Mouse (Mus musculus) layer of hippocampus, adult 2 months (tissue): ENCODE data around the gene Polrmt. TPM values are rescaled to one million over a fixed set of nuclear protein-coding genes. Genes with fewer than 3 reads are reported as not detected.
A peak's percentile ranks its signal among the peaks of the same experiment; 100 is the strongest.

Experiments
- DNase-seq, 2 experiments: peaks; one replicate each; pipeline ENCODE4 v3.0.0; 2022; ENCODE audit warnings: low spot score in 2 of 2
- H3K27ac ChIP-seq: fragments of 200-600 bp; 2 replicates; pipeline ENCODE4 v1.8.1; 2022
- H3K4me3 ChIP-seq: fragments of 200-600 bp; 2 replicates; pipeline ENCODE4 v1.8.1; 2022; ENCODE audit warnings: mild to moderate bottlenecking
- CTCF ChIP-seq: fragments of 200-600 bp; conservative IDR thresholded peaks from 2 replicates; pipeline ENCODE4 v1.8.1; 2022; ENCODE audit warnings: antibody characterized with exemption, mild to moderate bottlenecking, moderate library complexity
- long read RNA-seq, 2 experiments: library from polyadenylated mRNA; stranded (forward); transcript quantifications; one replicate each; pipeline ENCODE4 v2.0.0; 2021; ENCODE audit warnings: borderline mapping rate in 2 of 2
- total RNA-seq, 2 experiments: library from RNA; stranded (reverse); gene quantifications; 2 replicates each; pipeline ENCODE4 v1.2.3; 2021

The Polrmt gene
- 10 to 100 TPM; 44.5 to 50.6 TPM for total RNA-seq
- long read RNA-seq, experiment 1, transcript Polrmt-201 (21 exons, 3,755 nt), result major isoform, 14 of 32 reads
- long read RNA-seq, experiment 1, partial matches to known transcripts, result 11 of 32 reads
- long read RNA-seq, experiment 1, other reads (novel, unspliced or antisense), result 7 of 32 reads
- long read RNA-seq, experiment 2, transcript Polrmt-201 (21 exons, 3,755 nt), result major isoform, 24 of 46 reads
- long read RNA-seq, experiment 2, partial matches to known transcripts, result 13 of 46 reads
- long read RNA-seq, experiment 2, other reads (novel, unspliced or antisense), result 6 of 46 reads

DNA sequence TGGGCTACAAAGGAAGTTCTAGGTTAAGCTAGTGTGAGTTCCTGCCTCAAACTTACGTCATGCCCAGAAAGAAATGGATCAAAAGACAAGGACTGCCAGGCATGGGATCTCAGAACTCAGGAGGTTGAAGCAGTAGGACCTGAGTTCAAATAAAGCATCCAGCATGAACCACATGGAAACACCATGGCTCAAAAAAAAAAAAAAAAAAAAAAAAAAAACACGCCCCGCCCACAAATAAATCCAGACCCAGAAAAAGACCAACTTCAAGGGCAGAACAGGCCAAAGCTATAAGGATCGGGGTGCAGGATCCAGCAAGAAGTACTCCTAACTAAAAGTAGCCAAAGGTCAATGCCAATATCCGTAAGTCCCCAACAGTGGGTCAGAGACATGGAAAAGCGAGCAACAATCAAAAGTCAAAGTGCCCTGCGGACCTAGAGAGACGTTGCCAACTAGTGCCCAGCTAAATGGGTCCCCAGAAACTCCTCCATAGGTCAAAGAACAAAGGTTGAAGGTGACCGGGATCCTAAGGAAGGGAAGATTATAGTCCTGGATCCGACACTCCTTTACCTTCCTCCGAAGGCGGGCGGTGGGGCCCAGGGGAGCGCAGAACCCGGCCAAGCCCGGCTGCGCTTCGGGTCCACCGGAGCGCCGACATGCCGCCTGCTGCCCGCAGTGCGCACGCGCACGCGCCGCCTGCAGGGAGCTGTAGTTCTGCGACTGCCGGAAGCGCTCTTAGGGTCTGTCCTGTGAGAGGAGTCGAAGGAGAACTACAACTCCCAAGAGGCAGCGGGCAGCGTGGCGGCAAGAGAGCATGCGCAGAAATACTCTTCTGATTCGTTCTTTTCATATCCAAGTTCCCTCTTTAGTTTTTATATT, at the start of gene Polrmt:
Gene Polrmt (minus strand): TSS at position 684 of the 876 bp plus-strand sequence.
- TF ChIP-seq CTCF, result peak; percentile 77
- Histone ChIP-seq H3K27ac (peak within 1 kb of the TSS; percentile 86), H3K4me3 (peak within 1 kb of the TSS; percentile 82)
- peak; percentile 95 to 98 for DNase-seq

DNA sequence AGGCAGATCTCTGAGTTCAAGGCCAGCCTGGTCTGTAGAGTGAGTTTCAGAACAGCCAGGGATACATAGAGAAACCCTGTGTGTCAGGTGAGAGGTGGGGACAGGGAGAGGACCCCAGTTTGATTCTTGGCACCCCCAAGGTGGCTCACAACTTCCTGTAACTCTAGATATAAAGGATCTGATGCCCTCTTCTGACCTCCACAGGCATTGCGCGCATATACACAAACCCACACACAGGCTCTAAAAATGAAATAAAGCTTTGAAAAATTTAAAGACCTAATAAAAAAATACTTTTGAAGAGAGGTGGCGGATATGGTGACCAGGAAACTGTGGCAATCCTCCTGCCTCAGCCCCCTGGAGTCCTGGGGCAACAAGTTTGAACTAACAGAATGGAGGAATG, 49.5 kb upstream of the Polrmt start:
- peak; percentile 65 for TF ChIP-seq CTCF
- Histone ChIP-seq H3K4me3 (no peak overlapping the region), H3K27ac (no peak overlapping the region; the same call in 1 of the 2 replicates)
- no peak for DNase-seq

DNA sequence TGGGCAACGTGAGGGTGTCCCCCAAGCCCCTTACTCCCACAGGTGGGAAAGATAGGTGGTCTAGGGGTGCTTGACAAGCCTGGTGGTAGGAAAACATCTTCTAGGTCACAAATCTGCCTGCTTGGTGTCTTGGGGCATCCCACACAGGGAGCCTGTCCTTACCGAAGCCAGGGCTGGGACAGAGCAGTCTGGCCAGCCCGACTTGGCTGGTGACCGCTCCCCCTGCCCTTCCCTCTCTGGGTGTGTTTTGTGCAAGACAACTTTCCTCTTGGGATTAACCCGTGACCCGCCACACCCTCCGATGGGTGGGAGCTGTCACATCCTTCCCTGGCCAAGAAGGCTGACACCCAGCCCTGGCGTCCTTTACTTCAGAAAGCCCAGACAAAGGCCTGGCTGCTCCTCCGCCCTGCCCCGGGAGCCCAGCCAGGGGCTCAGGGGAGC, 48.1 kb upstream of the Polrmt start:
- DNase-seq, result no peak
- peak overlapping the region; percentile 99 for H3K27ac ChIP-seq
- peak overlapping the region; percentile 66 for H3K4me3 ChIP-seq
- TF ChIP-seq CTCF, result no peak

DNA sequence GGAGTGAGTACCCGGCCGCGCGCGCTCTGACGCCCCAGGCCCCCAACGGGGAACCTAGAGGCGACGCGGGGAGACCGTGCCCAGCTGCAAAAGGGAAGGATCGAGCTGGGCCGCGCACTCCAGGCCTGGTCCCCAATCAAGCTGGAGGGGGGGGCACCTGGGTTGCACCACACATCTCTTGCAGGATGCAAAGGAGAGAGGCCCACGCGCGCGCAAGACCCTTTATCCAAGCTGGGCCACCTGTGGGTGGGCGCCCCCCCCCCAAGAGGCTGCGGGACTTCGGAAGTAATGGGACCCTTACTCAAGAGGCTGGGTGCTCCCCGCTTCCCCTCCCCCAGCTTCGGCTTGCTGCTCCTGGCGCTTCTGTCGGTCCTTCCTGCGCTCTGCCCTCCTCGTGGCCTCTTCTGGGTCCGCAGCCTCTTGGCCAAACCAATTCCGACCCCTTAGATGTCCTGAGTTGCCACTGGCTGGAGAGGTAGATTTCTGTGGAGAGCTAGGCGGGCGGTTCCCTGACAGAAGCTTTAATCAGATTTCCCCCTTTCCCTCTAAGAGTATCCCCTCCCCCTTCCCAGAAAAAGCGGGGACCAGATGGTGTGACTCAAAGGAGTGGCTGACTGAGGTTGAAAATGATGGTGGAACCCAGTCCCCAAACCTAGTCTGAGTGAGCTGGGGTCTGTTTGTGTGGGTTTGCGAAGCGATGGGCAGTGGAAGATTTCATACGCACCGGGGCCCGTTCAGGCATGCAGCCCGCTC, 47.5 kb upstream of the Polrmt start:
- DNase-seq, result peak; percentile 78
- H3K27ac ChIP-seq, result peak overlapping the region; percentile 99
- peak overlapping the region; percentile 66 for H3K4me3 ChIP-seq
- TF ChIP-seq CTCF, result no peak

DNA sequence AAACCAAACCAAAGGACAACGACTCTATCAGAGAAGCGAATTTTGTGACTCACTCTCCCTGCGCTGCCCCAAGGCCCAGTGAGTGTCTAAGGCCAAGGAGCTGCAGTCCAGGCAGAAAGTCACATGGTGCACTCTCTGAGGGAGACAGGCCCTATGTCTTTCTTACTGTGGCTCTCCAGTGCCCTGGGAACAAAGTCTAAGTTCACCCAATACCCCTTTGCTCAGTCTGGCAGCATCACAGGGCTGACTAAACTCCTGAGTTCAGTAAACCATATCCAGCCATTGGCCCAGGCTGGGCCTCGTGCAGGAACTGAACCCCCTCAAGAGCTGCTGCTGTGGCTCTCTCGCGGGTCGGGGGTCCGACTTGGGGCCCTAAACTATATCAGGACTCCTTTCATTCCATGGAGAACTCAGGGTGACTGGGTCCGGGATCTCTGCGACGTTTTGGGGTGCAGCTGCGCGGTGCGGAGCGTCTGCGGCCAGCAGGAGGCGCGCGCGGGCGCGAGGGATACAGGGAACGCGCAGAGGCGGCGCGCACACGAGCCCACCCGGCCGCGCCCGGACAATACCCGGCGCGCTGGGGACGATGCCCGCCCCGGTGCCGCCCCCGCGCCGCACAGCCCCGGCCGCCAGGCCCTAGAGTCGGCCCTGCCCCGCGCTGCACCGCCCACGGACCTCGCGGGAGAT, 46.8 kb upstream of the Polrmt start, which contains the start of gene Palm:
Gene Palm (plus strand): TSS at position 522 of the 687 bp plus-strand sequence.
- peak; percentile 71 to 88 for DNase-seq
- H3K27ac ChIP-seq, result peak within 1 kb of the TSS; percentile 99
- H3K4me3 ChIP-seq, result peak within 1 kb of the TSS; percentile 66
- TF ChIP-seq CTCF, result peak; percentile 91

DNA sequence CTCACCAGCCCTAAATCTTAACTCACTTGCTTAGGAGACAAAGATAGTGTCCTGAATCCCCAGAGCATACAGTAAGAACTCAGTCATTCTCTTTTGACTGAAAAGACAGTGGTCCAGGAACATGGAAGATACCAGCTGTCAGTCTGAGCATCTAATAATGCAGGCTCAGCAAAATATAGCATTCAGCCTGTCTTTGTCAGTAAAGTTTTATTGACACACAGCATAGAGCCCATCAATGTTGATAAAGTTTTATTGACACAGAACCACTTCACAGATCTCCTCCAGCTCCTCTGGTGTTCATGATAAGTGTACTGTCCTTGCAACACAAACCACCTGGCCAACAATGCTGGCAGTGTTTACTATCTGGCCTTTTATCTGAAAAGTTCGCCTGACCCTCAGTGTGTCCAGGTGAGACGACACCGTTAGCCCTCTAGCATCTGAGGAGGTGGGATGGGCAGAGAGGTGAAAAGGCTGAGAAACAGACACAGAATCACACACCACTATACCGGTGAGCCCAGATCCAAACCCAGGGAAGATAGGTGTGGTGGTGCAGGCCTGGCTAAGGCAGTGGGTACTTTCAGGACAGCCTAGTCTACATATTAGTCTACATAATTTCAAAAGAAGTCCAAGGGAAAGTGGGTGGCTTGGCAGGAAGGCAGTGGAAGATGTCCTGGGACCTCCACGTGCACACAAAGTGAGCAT, 46.1 kb upstream of the Polrmt start:
- H3K27ac ChIP-seq, result peak overlapping the region; percentile 99
- no peak for TF ChIP-seq CTCF
- no peak for DNase-seq
- H3K4me3 ChIP-seq, result peak overlapping the region; percentile 66; the same call in 1 of the 2 replicates

DNA sequence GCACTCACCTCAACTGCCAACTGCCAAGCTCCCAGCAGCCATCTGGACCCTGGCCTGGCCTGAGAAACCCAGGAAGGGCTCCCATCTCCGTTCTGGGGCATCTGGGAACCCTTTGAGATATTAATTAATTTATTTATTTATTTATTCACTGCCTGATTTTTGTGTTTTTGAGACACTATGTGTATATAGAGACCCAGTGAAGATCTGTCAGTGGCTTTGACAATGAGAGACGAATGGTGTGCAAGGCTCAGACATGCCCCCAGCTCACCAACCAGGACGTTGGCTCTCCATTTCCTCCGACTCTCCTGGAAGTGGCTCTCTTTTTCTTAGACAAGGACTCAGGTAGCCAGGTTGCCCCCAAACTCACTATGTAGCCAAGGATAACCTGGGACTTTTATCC, 44.5 kb upstream of the Polrmt start, which contains the start of gene Prss57:
Gene Prss57 (minus strand): TSS at position 101 of the 400 bp plus-strand sequence.
- H3K27ac ChIP-seq, result no peak within 1 kb of the TSS
- no peak for TF ChIP-seq CTCF

DNA sequence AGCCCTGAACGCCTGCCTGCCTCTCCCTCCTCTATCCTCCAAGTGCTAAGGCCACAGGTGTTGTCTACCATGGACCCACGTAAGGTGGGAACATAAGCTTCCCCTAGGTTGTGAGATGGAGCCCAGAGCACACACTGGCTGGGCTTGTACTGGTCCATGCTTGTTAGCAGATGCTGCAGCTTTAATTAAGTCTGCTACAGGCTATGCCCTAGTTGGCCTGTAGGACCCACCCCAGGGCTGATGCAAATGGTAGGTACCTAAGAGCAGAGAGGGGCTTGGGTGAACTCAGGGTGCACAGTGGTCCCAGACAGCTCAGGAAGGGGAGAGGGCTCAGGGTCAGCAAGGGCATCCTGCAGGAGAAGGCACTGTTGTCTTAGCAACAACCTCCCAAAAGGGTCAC, 43.2 kb upstream of the Polrmt start:
- DNase-seq, result no peak
- H3K4me3 ChIP-seq, result no peak overlapping the region
- no peak for TF ChIP-seq CTCF
- no peak overlapping the region for H3K27ac ChIP-seq

More for the DNA sequence above, 44.5 kb upstream of the Polrmt start, which contains the start of gene Prss57:
- H3K4me3 ChIP-seq, result no peak within 1 kb of the TSS
- no peak for DNase-seq

DNA sequence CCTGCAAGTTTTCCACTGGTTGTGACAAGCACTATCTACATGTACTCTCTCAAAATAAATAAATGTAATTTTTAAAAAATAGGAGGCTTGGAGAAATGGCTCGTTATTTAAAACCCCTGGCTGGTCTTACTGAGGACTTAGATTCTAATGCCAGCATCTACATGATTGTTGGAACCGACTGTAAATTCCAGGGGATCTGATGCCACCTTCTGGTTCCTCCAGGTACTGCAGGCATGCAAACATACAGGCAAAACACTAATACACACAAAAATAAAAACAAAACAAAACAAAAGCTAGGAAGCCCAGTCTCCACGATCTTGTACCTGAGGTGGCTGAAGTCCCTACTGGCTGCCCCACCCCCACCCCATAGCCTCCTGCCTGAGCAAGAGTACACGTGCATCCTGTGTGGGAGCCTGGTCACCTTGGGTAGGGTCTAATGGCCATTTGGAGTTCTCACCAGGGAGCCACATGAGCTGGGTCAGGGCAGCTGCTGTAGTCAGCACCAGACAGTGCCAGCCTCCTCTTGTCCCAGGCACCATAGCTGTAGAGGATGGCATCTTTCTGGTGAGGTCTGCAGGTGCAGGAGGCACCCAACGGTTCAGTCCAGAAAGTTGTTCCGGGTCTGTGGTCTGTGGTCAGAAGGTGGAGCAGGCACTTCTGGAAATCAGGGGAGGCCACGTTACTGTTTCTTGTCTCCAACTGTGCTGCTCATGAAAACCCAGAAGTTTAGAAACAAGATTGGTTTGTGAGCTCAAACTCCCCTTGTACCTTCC, 42.2 kb upstream of the Polrmt start:
- Histone ChIP-seq H3K4me3 (no peak overlapping the region), H3K27ac (no peak overlapping the region)
- peak in 1 of 2 experiments; percentile 83 for DNase-seq
- peak; percentile 99 for TF ChIP-seq CTCF

DNA sequence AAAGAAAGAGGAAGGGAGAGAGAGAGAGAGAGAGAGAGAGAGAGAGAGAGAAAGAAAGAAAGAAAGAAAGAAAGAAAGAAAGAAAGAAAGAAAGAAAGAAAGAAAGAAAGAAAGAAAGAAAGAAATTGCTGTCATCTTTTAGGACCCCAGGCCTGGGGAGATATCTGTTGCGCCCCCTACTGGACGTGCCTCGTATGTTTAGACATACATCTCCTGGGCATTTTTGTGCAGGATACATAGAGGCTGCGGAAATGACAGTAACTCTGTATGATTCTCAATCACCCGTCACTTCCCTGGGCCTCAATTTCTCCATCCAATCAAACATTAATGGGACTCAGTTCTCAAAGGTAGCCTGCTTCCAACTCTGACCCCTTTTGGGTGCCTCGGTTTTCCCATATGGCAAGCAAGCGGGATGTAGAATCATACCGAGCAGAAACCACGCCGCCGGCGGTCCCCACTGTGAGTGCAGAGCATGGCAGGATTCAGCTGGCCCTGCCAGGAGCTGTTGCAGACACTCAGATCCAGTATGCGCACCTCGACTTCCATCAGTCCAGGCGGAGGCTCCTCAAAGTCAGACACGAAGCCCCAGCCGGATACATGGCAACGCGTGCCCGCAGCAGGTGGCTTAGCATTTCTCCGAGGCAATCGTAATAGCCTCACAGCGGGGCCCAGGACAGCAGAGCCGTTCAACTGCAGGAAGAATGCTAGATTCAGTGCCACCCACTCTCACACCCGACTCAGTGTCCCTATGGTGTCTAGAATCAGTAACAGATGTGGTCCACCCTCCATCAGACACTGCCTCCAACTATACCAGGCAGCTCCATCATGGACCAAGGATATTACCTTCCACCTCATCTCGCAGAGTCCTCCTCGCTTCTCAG, 37.8 kb upstream of the Polrmt start:
- Histone ChIP-seq H3K27ac (no peak overlapping the region; the same call in 1 of the 2 replicates), H3K4me3 (no peak overlapping the region)
- TF ChIP-seq CTCF, result peak; percentile 75
- DNase-seq, result no peak
